Mouse (Mus musculus): Measurements from ENCODE around the gene Tmem191c. TPM values are rescaled to one million over a fixed set of nuclear protein-coding genes. Genes with fewer than 3 reads are reported as not detected.
"Not testable (repeated sequence)": the region's sequence is repeated elsewhere in the genome, so short reads cannot be mapped to it uniquely, and the experiment has no call there.

Tmem191c gene
- polyA plus RNA-seq (2015; fragmentation: Nextera tagmentation; extraction: Ambion mirVana), result 63.2 and 67.6 TPM in 2 replicates

GRCm38 (mm10) chr16:17275721-17276120, at the start of gene Tmem191c:
Gene Tmem191c (plus strand): TSS chr16:17276077.
- H3K36me3 ChIP-seq (replicated peaks), result peaks cover 10% of the 10 kb centered on the region; the same call in 1 of the 2 replicates
- no peaks in the 10 kb centered on the region for H3K9me3 ChIP-seq
- peaks cover 29% of the 10 kb centered on the region for H3K27me3 ChIP-seq (replicated peaks)
- peak within 1 kb of the TSS; percentile 75 for H3K4me2 ChIP-seq
- peak within 1 kb of the TSS; percentile 82 for H3K27ac ChIP-seq
- WGBS, result 60% methylated on average over 7 of the region's 7 CpGs
- H3K4me1 ChIP-seq, result peaks cover 22% of the 10 kb centered on the region
- no peak for ATAC-seq (replicated peaks)
- peak within 1 kb of the TSS; percentile 48 for H3K9ac ChIP-seq
- peak within 1 kb of the TSS; percentile 46 for H3K4me3 ChIP-seq

- no peak for ATAC-seq (replicated peaks)
- Histone ChIP-seq H3K4me1 (no peaks in the 10 kb centered on the region), H3K27me3 (replicated peaks) (no peaks in the 10 kb centered on the region), H3K27ac (no peak overlapping the region), H3K4me3 (no peak overlapping the region), H3K9ac (no peak overlapping the region), H3K9me3 (no peaks in the 10 kb centered on the region), H3K36me3 (replicated peaks) (no peaks in the 10 kb centered on the region), H3K4me2 (no peak overlapping the region)
These were observed 49.4 kb upstream of the Tmem191c start for GRCm38 (mm10) chr16:17226496-17226895.

- peaks cover 29% of the 10 kb centered on the region for H3K4me1 ChIP-seq
- not testable (repeated sequence) for H3K27ac ChIP-seq; H3K9ac ChIP-seq; H3K4me3 ChIP-seq; H3K4me2 ChIP-seq; ATAC-seq (replicated peaks); H3K9me3 ChIP-seq; H3K27me3 ChIP-seq (replicated peaks); H3K36me3 ChIP-seq (replicated peaks)
- WGBS, result 91% methylated on average over 2 of the region's 2 CpGs
These were observed 44.4 kb upstream of the Tmem191c start for GRCm38 (mm10) chr16:17231523-17231922.

GRCm38 (mm10) chr16:17232794-17233701, 42.8 kb upstream of the Tmem191c start, which contains the start of gene Hic2:
Gene Hic2 (plus strand): TSS chr16:17233572.
- Histone ChIP-seq H3K27ac (peak within 1 kb of the TSS; percentile 98), H3K36me3 (replicated peaks) (no peaks in the 10 kb centered on the region), H3K4me3 (peak within 1 kb of the TSS; percentile 93), H3K9ac (peak within 1 kb of the TSS; percentile 98), H3K9me3 (no peaks in the 10 kb centered on the region), H3K4me2 (peak within 1 kb of the TSS; percentile 83), H3K27me3 (replicated peaks) (no peaks in the 10 kb centered on the region), H3K4me1 (peaks cover 40% of the 10 kb centered on the region)
- peak; percentile 95 for ATAC-seq (replicated peaks)
- 2% methylated on average over 46 of the region's 59 CpGs for WGBS

GRCm38 (mm10) chr16:17233702-17234498, 42.0 kb upstream of the Tmem191c start:
- under 1% methylated on average over 61 of the region's 62 CpGs for WGBS
- H3K4me3 ChIP-seq, result peak overlapping the region; percentile 93

GRCm38 (mm10) chr16:17234499-17234895, 41.4 kb upstream of the Tmem191c start:
- Histone ChIP-seq H3K4me1 (peaks cover 48% of the 10 kb centered on the region), H3K9me3 (no peaks in the 10 kb centered on the region), H3K9ac (peak overlapping the region; percentile 98), H3K4me3 (peak overlapping the region; percentile 93), H3K4me2 (peak overlapping the region; percentile 83), H3K27ac (peak overlapping the region; percentile 98), H3K36me3 (replicated peaks) (no peaks in the 10 kb centered on the region), H3K27me3 (replicated peaks) (no peaks in the 10 kb centered on the region)
- 2% methylated on average over 12 of the region's 12 CpGs for WGBS
- ATAC-seq (replicated peaks), result no peak

More at GRCm38 (mm10) chr16:17233702-17234498, 42.0 kb upstream of the Tmem191c start:
- H3K27ac ChIP-seq, result peak overlapping the region; percentile 98
- H3K9me3 ChIP-seq, result no peaks in the 10 kb centered on the region
- H3K9ac ChIP-seq, result peak overlapping the region; percentile 98
- H3K4me1 ChIP-seq, result peaks cover 42% of the 10 kb centered on the region
- peak; percentile 78 for ATAC-seq (replicated peaks)
- peak overlapping the region; percentile 83 for H3K4me2 ChIP-seq
- no peaks in the 10 kb centered on the region for H3K27me3 ChIP-seq (replicated peaks)
- no peaks in the 10 kb centered on the region for H3K36me3 ChIP-seq (replicated peaks)

GRCm38 (mm10) chr16:17234916-17235665, 40.8 kb upstream of the Tmem191c start:
- Histone ChIP-seq H3K4me1 (peaks cover 54% of the 10 kb centered on the region), H3K9ac (peak overlapping the region; percentile 98), H3K4me2 (peak overlapping the region; percentile 83), H3K27ac (peak overlapping the region; percentile 98), H3K4me3 (peak overlapping the region; percentile 93), H3K27me3 (replicated peaks) (no peaks in the 10 kb centered on the region), H3K36me3 (replicated peaks) (no peaks in the 10 kb centered on the region), H3K9me3 (no peaks in the 10 kb centered on the region)
- 52% methylated on average over 9 of the region's 9 CpGs for WGBS
- no peak for ATAC-seq (replicated peaks)

GRCm38 (mm10) chr16:17237634-17238033, 38.2 kb upstream of the Tmem191c start:
- ATAC-seq (replicated peaks), result no peak
- no peaks in the 10 kb centered on the region for H3K27me3 ChIP-seq (replicated peaks)
- no peaks in the 10 kb centered on the region for H3K9me3 ChIP-seq
- 90% methylated on average over 3 of the region's 3 CpGs for WGBS
- no peak overlapping the region for H3K4me2 ChIP-seq
- H3K27ac ChIP-seq, result no peak overlapping the region
- no peak overlapping the region for H3K4me3 ChIP-seq
- peaks cover 58% of the 10 kb centered on the region for H3K4me1 ChIP-seq
- no peaks in the 10 kb centered on the region for H3K36me3 ChIP-seq (replicated peaks)
- no peak overlapping the region for H3K9ac ChIP-seq

GRCm38 (mm10) chr16:17239409-17239808, 36.5 kb upstream of the Tmem191c start:
- peaks cover 51% of the 10 kb centered on the region for H3K4me1 ChIP-seq
- H3K9me3 ChIP-seq, result no peaks in the 10 kb centered on the region
- H3K9ac ChIP-seq, result no peak overlapping the region
- no peaks in the 10 kb centered on the region for H3K27me3 ChIP-seq (replicated peaks)
- no peak overlapping the region for H3K4me3 ChIP-seq
- WGBS, result 77% methylated on average over 2 of the region's 2 CpGs
- no peak overlapping the region for H3K27ac ChIP-seq
- ATAC-seq (replicated peaks), result no peak
- no peaks in the 10 kb centered on the region for H3K36me3 ChIP-seq (replicated peaks)
- H3K4me2 ChIP-seq, result no peak overlapping the region

- Histone ChIP-seq H3K4me2 (no peak overlapping the region), H3K27me3 (replicated peaks) (no peaks in the 10 kb centered on the region), H3K27ac (no peak overlapping the region), H3K9ac (no peak overlapping the region), H3K4me1 (peaks cover 18% of the 10 kb centered on the region), H3K36me3 (replicated peaks) (no peaks in the 10 kb centered on the region), H3K4me3 (no peak overlapping the region), H3K9me3 (no peaks in the 10 kb centered on the region)
- ATAC-seq (replicated peaks), result no peak
- WGBS, result 69% methylated on average over 1 of the region's 1 CpGs
These were observed 32.1 kb upstream of the Tmem191c start for GRCm38 (mm10) chr16:17243731-17244130.

- no peaks in the 10 kb centered on the region for H3K36me3 ChIP-seq (replicated peaks)
- no peaks in the 10 kb centered on the region for H3K27me3 ChIP-seq (replicated peaks)
- no peak overlapping the region for H3K4me2 ChIP-seq
- no peaks in the 10 kb centered on the region for H3K9me3 ChIP-seq
- H3K4me1 ChIP-seq, result peaks cover 6% of the 10 kb centered on the region; the same call in 1 of the 2 replicates
- ATAC-seq (replicated peaks), result no peak
- no peak overlapping the region for H3K9ac ChIP-seq
- 67% methylated on average over 1 of the region's 1 CpGs for WGBS
- H3K27ac ChIP-seq, result no peak overlapping the region
- no peak overlapping the region for H3K4me3 ChIP-seq
These were observed 30.9 kb upstream of the Tmem191c start for GRCm38 (mm10) chr16:17244996-17245395.
